Mouse (Mus musculus): ENCODE measurements around the gene Gdf9.

Gdf9 gene

DNA sequence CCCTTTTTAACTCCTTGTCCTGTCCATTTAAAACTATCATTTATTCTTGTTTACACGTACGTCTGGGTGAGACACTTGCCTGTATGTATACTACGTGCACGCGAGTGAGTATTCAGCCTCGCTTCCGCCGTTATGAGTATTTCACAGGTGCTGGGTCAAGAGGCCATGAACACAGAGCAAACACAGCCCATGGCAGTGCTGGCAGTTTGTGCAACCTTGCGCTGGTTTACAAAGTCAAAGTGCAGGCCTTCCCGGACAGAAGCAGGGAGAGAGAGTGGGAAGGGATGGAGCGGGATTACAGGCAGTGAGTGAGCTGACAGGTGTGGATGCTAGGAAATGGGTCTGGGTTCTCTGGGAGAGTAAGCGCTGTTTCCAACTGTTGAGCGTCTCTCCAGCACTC lies 15.4 kb downstream of the Gdf9 start:
- no peak for DNase-seq

GRCm38 (mm10) chr11:53447996-53448395 lies 17.2 kb downstream of the Gdf9 start:
- no peak for DNase-seq

- DNase-seq, result peak; percentile 96 to 98
These were observed 17.7 kb downstream of the Gdf9 start for GRCm38 (mm10) chr11:53448529-53448928.

DNA sequence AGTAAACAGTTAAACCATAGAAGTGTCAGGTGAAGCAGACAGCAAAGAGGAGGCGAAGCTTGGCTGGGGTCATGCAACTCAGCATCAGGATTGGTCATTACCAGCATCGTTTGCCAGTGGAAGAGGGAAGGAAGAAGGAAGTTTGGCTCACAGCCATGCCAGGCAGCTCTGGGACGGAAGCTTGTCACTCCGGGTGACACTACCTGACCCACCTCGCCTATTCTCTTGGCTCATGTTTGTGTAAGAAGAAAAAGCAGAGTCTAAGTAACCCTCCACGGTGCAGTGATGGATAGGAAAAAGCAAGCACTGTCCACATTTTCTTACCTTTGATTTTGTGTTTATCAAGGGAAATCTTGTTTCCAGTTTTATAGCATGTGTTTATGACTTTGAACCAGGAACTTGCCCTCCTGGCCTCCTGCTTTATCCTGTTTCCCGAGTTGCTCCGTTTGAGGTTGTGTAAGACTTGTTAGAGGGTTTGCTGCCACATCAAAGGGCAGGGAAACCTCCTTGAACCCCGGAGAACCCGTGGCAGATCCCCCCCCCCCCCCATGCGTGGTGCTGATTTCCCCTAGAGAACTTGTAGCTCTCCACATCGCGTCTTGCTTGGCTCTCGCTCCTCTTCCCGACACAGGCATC lies 19.4 kb downstream of the Gdf9 start:
- peak in 1 of 2 experiments; percentile 42 for DNase-seq

DNA sequence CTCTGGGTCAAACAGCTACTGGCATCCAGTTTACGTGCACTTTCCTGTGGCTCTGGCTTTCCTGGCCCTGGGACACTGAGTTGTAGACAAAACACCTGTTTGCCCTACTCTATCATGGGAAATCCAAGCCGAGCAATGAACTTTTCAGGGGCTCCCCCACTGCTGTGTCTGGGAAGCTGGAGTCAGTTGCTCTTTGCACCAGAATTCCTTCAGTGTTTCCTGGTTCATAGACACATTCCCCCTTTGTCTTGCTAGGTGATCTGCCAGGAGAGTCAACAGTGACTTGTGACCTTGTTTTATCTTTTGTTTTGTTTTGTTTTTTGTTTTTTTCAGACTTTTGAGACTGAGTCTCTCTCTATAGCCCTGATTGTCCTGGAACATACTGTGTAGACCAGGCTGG lies 20.5 kb downstream of the Gdf9 start:
- DNase-seq, result no peak

GRCm38 (mm10) chr11:53452396-53452795 lies 21.6 kb downstream of the Gdf9 start:
- peak; percentile 61 to 72 for DNase-seq

- DNase-seq, result no peak
These were observed 22.2 kb downstream of the Gdf9 start for GRCm38 (mm10) chr11:53453031-53453430.

GRCm38 (mm10) chr11:53456474-53457371 lies 25.9 kb downstream of the Gdf9 start, which contains the start of the genes Gm10447 and Shroom1:
Gene Gm10447 (minus strand): TSS chr11:53457110.
Gene Shroom1 (plus strand): TSS chr11:53457205.
- peak; percentile 63 for DNase-seq

GRCm38 (mm10) chr11:53457372-53457954 lies 26.6 kb downstream of the Gdf9 start:
- no peak for DNase-seq

GRCm38 (mm10) chr11:53458996-53459395 lies 28.2 kb downstream of the Gdf9 start:
- no peak for DNase-seq

GRCm38 (mm10) chr11:53460192-53460591 lies 29.4 kb downstream of the Gdf9 start:
- DNase-seq, result no peak

GRCm38 (mm10) chr11:53461727-53462126 lies 30.9 kb downstream of the Gdf9 start:
- peak; percentile 52 to 58 for DNase-seq

GRCm38 (mm10) chr11:53463551-53464424 lies 33.0 kb downstream of the Gdf9 start:
- peak in 1 of 2 experiments; percentile 37 for DNase-seq

GRCm38 (mm10) chr11:53466231-53466971 lies 35.6 kb downstream of the Gdf9 start:
- DNase-seq, result peak; percentile 92 to 95

DNA sequence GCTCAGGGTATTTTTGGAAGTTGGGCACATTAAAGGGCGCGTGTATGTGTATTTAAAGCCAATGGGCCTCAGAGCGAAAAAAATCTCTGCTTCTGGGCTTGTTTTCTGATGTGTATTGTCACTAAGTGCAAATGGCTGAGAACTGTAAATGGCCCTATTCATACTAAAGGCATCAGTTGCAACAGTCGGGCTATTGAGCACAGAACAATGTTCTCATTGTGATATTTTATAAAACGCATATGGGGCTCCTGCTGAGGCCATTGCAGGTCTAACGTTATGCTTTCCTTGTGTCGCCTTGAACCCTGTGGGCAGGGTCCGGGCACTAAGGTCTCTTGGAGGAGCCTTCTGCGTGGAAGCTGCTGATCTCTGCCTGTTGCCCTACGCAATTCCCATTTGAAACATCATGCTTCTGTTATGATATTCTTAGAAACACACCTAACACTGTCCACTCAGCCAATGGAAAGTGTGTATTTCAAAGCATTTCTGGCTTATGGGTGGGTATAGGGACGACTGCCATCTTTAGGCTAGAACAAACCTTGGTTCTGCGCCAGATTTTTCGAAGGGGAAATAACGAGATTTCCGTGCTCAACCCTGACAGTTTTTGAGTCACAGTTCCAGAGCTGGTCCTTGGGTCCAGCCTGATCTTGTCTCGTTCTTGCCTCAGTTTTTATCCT lies 38.6 kb downstream of the Gdf9 start:
- no peak for DNase-seq

DNA sequence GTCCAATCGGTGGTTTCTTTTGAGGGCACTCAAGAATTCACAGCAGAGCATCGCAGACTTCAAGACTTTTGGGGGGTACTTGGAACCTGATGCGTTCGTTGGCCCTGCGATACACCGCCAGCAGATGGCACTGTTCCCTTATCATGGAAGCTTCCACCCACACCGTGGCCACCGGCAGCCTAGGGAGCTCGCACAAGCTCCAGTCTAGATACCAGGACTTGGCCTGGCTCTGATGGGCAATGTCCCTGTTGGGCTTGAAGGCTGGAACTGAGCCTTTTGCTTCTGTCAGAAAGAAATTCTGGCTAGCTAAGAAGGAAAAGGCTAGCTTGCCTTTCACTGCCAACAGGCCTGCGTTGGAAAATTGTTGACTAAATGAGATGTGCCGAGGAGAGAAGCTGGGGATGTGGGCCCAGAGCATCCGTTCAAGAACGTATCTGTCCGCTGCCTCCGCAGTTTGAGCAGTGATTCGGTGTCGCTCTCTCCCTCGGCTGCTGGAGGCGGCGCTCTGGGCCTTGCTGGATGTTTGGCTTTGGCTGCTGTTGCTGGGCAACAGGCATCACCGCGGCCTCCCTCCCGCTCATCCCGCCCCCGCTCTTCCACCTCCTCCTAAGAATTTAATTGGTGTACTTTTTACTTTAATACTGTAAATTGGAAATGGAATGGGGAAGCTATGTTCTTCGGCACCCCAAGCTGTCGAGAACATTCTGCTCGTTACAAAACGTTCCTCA lies 39.3 kb downstream of the Gdf9 start, which contains the start of gene Gm9837:
Gm9837 (minus strand) TSS at position 512 of the 728 bp plus-strand sequence.
- peak; percentile 97 to 98 for DNase-seq

DNA sequence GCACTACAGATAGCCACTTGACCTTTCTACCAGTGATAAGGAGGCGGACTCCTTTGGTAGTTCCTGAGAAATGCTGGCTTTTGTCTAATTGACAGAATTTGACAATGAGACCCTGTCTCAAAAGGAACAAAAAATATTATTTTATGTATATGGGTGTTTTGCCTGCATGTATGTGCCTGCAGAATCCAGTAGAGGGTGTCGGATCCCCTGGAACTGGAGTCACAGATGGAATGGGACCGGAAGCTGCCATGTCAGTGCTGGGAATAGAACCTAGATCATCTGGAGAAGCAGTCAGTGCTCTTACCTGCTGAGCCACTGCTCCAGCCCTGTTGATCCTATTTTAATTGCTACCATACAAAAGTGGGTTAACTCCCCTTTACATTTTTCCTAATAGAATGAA lies 41.9 kb downstream of the Gdf9 start:
- DNase-seq, result no peak

DNA sequence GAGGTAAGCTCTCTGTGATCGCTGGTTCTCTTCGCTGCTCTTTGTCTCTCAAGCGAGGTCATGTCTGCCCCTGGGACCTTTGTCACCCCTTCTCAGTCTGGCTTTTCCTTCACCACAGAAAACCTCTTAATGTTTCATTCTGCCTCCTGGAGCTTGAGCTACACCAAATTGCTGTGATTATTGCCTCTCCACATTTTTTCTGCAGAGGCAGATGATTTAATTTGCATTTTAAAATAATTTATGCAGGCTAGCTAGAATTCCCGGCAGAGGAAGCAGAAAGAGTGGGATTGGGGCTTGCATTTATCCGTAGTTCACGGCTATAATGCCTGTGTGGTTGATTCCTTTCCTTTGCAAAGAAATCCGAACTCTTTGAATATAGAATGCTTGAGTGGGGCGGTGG lies 44.8 kb downstream of the Gdf9 start:
- DNase-seq, result no peak

DNA sequence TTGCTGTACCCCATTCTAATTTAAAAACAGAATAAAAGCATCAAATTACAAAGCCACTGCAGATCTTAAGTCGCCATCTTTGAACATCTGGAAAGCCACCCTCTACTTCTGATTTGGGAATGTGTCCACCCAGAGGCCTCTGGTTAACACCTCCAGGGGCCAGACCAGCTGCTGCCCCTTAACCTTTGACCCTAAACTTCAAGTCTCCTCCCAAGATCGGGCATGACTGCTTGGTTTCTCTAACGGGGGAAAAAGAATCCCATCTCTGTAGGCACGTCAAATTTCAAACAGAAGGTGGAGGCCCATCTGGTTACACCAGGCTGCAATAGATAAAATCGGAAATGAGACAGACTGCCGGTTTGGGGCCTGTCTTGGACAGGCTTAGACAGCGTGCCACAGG lies 47.0 kb downstream of the Gdf9 start:
- DNase-seq, result no peak

Measured in cerebellum, postnatal 14 days (tissue).